ENCODE assay signal across 13 mouse cellular contexts in the genomic region with DNA sequence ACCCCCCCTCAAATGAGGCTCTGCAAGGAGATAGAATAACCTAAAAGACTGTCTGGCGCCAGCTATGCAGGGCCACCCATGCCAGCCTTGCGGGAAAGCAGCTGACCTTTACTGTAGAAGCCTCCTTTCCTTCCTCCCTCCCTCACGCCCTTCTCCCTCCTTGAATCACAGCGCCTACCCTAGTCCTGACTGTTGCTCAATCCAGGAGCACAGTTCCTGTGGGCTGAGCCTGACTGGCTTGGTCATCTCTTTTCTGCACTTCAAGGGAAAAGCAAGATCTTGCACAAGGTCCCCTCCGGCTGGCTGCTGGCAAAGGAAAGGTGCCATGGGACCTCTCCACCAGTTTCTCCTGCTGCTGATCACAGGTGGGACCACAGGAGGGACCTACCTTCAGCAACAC. TPM values are rescaled to one million over a fixed set of nuclear protein-coding genes. Genes with fewer than 3 reads are reported as not detected.
DNase-seq lines count a peak whose midpoint lies in the region; ATAC-seq and TF ChIP-seq lines count a peak whose summit lies in the region.
"Had no signal": no experiment of that assay in that cellular context is flagged by ENCODE, and none has a peak within 500 bp of the region (broad histone marks: within the 10 kb centered on the region; RNA-seq: fewer than 3 reads in every experiment).

A gene (plus strand): TSS at position 171 of the 400 bp plus-strand sequence.

- no peak for TF ChIP-seq POLR2A in cerebellum, adult 2 months (IDR thresholded peaks at IDR 0.05; ENCODE audit: borderline replicate concordance, insufficient read depth, low read length)

- TF ChIP-seq EP300 in lung, postnatal 0 days (IDR thresholded peaks at IDR 0.05) = no peak

- intact Hi-C loops in left cerebral cortex, postnatal 14 days (cut with DNase I) = no loop called here

- H3K4me3 ChIP-seq in cerebellum, adult 2 months (replicated peaks; ENCODE audit: insufficient read depth, low read depth, low read length) = no peak within 1 kb of the TSS
- no peak within 1 kb of the TSS for H3K4me3 ChIP-seq in lung, postnatal 0 days (ENCODE audit: low read depth, low read length)
- H3K4me3 ChIP-seq: erythroblast, embryonic 14.5 days; midbrain, embryonic 15.5 days had no signal

- no peak for DNase-seq in cerebellum, adult 2 months
- no peak for DNase-seq in cerebellum, adult 9-10 months
- DNase-seq in 416B (ENCODE audit: low read depth) = peak; percentile 80
- peak; percentile 66 for DNase-seq in lung, postnatal 0 days (ENCODE audit: low spot score)
- no peak for DNase-seq in urinary bladder, postnatal 10 days (ENCODE audit: low spot score)
- no peak for DNase-seq in left cerebral cortex, postnatal 14 days (ENCODE audit: low spot score in 2 of 2)
- DNase-seq: gastrocnemius, postnatal 25 days had no signal

- no peaks in the 10 kb centered on the region for H3K9me3 ChIP-seq in lung, postnatal 0 days (ENCODE audit: low read length)
- H3K9me3 ChIP-seq: G1E; midbrain, embryonic 15.5 days had no signal

- no peak within 1 kb of the TSS for H3K9ac ChIP-seq in lung, postnatal 0 days (replicated peaks; ENCODE audit: low read depth)
- H3K9ac ChIP-seq: liver, embryonic 14.5 days; midbrain, embryonic 15.5 days had no signal

- no peak for TF ChIP-seq CTCF in cerebellum, adult 2 months (IDR thresholded peaks at IDR 0.05; ENCODE audit: borderline replicate concordance, insufficient read depth, low read depth, low read length)
- TF ChIP-seq CTCF in lung, postnatal 0 days (IDR thresholded peaks at IDR 0.05) = no peak

- H3K4me1 ChIP-seq in cerebellum, adult 2 months (ENCODE audit: control insufficient read depth, insufficient read depth, low read length) = no peaks in the 10 kb centered on the region
- no peaks in the 10 kb centered on the region for H3K4me1 ChIP-seq in lung, postnatal 0 days (ENCODE audit: insufficient read depth, low read depth, low read length)
- H3K4me1 ChIP-seq: midbrain, embryonic 15.5 days had no signal

- no peak within 1 kb of the TSS for H3K4me2 ChIP-seq in lung, postnatal 0 days (replicated peaks; ENCODE audit: low read depth, low read length)
- H3K4me2 ChIP-seq: midbrain, embryonic 15.5 days had no signal

- no peaks in the 10 kb centered on the region for H3K36me3 ChIP-seq in lung, postnatal 0 days (ENCODE audit: insufficient read depth, low read length)
- H3K36me3 ChIP-seq: G1E; midbrain, embryonic 15.5 days had no signal

- 63% methylated on average over 5 of the region's 5 CpGs for WGBS in cerebellum, adult 2 months
- 52% methylated on average over 5 of the region's 5 CpGs for WGBS in lung, postnatal 0 days

- H3K27ac ChIP-seq in cerebellum, adult 2 months (ENCODE audit: insufficient read depth, low read length) = no peak within 1 kb of the TSS
- no peak within 1 kb of the TSS for H3K27ac ChIP-seq in lung, postnatal 0 days (ENCODE audit: low read length)
- H3K27ac ChIP-seq: liver, embryonic 14.5 days; midbrain, embryonic 15.5 days had no signal

- peak; percentile 57 for ATAC-seq in common myeloid progenitor, adult 5-6 weeks (replicated peaks; ENCODE audit: low read depth, poor library complexity, severe bottlenecking)
- peak; percentile 78 for ATAC-seq in lung, postnatal 0 days
- no peak for ATAC-seq in erythroid progenitor cell, adult 5-6 weeks (replicated peaks; ENCODE audit: low FRiP score, poor library complexity, severe bottlenecking)
- ATAC-seq: midbrain, embryonic 15.5 days had no signal

- no peaks in the 10 kb centered on the region for H3K27me3 ChIP-seq in cerebellum, adult 2 months (ENCODE audit: control insufficient read depth, insufficient read depth, low read length)
- H3K27me3 ChIP-seq in lung, postnatal 0 days (replicated peaks; ENCODE audit: insufficient read depth, low read length) = no peaks in the 10 kb centered on the region
- H3K27me3 ChIP-seq: midbrain, embryonic 15.5 days had no signal

RNA-seq across cellular contexts. Expression of the gene that starts here (rescaled TPM):
- polyA plus RNA-seq in cerebellum, adult 2 months (2012; rRNA removed) = 8.6 and 12.2 TPM in 2 replicates
- not detected in 2 replicates for total RNA-seq in common myeloid progenitor, adult 5-6 weeks (2017)
- polyA plus RNA-seq in lung, postnatal 0 days (2015; fragmentation: Nextera tagmentation; extraction: Ambion mirVana) = 5.1 and 6.8 TPM in 2 replicates
- total RNA-seq in erythroid progenitor cell, adult 5-6 weeks (2015; ENCODE audit: low replicate concordance) = 2.2 TPM in 1 of 2 replicates, not detected in the other
- 0.26 TPM in 1 of 2 replicates, not detected in the other for total RNA-seq in erythroid progenitor cell, adult 5-6 weeks (2017; ENCODE audit: low replicate concordance)
- 10 to 100 TPM in 1 of 2 experiments, 1 to 10 TPM in 1; 8.5 to 10.3 TPM for total RNA-seq in left cerebral cortex, postnatal 14 days (2021)

Comparison
In these comparisons a context has a peak if more than half of its experiments do, and no peak if none do; other contexts are left out.
1. Peak in ATAC-seq in common myeloid progenitor, adult 5-6 weeks; RNA of the gene not detected or under 1 TPM.
2. DNase-seq: peak in 416B (single experiment) and lung, postnatal 0 days (single experiment); none in cerebellum, adult 2 months (0 of 2), cerebellum, adult 9-10 months (single experiment), urinary bladder, postnatal 10 days (single experiment) and left cerebral cortex, postnatal 14 days (0 of 2).